Mouse (Mus musculus) monocyte, adult 2 months (primary cell): ENCODE results near the gene Phldb2.

Source experiments
- DNase-seq, 2 experiments: peaks; one replicate each; pipeline ENCODE4 v3.0.0; 2022; ENCODE audit warnings: low spot score in 2 of 2, low read depth in 1 of 2

The Phldb2 gene

GRCm38 (mm10) chr16:45742615-45743476 lies 210.6 kb downstream of the Phldb2 start, which contains the start of gene Abhd10:
TSS of gene Abhd10 (minus strand) at chr16:45742955.
- DNase-seq, result peak; percentile 66 to 83

GRCm38 (mm10) chr16:45737880-45738279 lies 215.5 kb downstream of the Phldb2 start:
- DNase-seq, result no peak

GRCm38 (mm10) chr16:45736724-45737123 lies 216.7 kb downstream of the Phldb2 start:
- no peak for DNase-seq

- no peak for DNase-seq
Observed at GRCm38 (mm10) chr16:45729163-45729562, 224.2 kb downstream of the Phldb2 start.

GRCm38 (mm10) chr16:45724742-45725102 lies 228.7 kb downstream of the Phldb2 start:
- DNase-seq, result no peak

- DNase-seq, result no peak
Observed at GRCm38 (mm10) chr16:45724061-45724741, 229.2 kb downstream of the Phldb2 start, which contains the start of gene Tagln3. TSS of gene Tagln3 (minus strand) at chr16:45724608.

- DNase-seq, result no peak
Observed at GRCm38 (mm10) chr16:45723172-45723901, 230.1 kb downstream of the Phldb2 start.

- DNase-seq, result no peak
Observed at GRCm38 (mm10) chr16:45722460-45722951, 230.9 kb downstream of the Phldb2 start.

- DNase-seq, result no peak
Observed at GRCm38 (mm10) chr16:45720022-45720630, 233.3 kb downstream of the Phldb2 start.

- no peak for DNase-seq
Observed at GRCm38 (mm10) chr16:45718296-45718695, 235.1 kb downstream of the Phldb2 start.

GRCm38 (mm10) chr16:45714489-45715150 lies 238.8 kb downstream of the Phldb2 start:
- no peak for DNase-seq

GRCm38 (mm10) chr16:45713878-45714277 lies 239.5 kb downstream of the Phldb2 start:
- no peak for DNase-seq

GRCm38 (mm10) chr16:45713261-45713660 lies 240.1 kb downstream of the Phldb2 start:
- DNase-seq, result no peak

GRCm38 (mm10) chr16:45711263-45711662 lies 242.1 kb downstream of the Phldb2 start:
- DNase-seq, result no peak

- no peak for DNase-seq
Observed at GRCm38 (mm10) chr16:45699301-45699700, 254.1 kb downstream of the Phldb2 start.

GRCm38 (mm10) chr16:45697996-45698395 lies 255.4 kb downstream of the Phldb2 start:
- DNase-seq, result no peak
